Mouse (Mus musculus) ES-E14 (cell line): ENCODE measurements around the gene Gng7.

Experiments
- MAFK ChIP-seq: IDR thresholded peaks from 2 replicates; pipeline ENCODE4 v1.6.1; 2014; ENCODE audit warnings: mild to moderate bottlenecking, low read depth, low read length, inconsistent platforms; ENCODE audit not compliant: insufficient read depth
- ZC3H11A ChIP-seq: IDR thresholded peaks from 2 replicates; pipeline ENCODE4 v1.6.1; 2012; ENCODE audit warnings: low read depth, mild to moderate bottlenecking, inconsistent platforms, low read length, borderline replicate concordance

DNA sequence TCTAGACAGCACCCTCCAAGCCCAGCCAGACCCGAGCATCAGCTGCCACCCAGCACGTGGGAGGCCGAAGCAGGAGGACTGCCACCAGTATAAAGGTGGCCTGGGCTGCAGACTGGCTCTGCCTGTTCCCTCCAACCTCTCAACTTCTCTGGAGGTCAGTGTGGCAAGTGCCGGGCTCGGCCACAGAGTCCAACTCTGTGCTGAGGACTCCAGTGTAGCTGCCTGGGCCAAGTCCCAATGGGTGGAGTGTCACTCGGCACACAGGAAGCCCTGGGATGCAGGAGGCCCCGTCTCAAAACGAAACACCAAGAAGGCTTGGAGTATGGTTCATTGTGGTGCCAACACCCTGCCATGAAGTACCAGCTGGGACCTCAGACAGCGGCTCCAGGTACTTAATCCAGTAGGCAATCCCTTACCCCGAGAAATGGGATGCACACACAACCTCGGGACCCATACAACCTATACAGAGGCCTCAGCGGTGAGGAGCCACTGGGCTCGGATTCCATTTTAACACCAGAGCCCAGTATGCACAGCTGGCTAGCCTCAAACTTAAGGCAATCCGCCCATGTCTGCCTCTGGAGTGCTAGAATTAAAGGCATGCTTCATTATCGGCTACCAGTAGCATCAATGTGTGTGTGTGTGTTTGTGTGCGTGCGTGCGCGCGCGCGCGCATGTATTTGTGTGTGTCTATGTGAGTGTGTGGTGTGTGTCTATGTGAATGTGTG lies 42.8 kb upstream of the Gng7 start:
- TF ChIP-seq MAFK, result no peak
- no peak for TF ChIP-seq ZC3H11A
